Mouse (Mus musculus) lung, postnatal 0 days (tissue): ENCODE results near the gene Epc2.

Experiments
- CTCF ChIP-seq: IDR thresholded peaks from 2 replicates; pipeline ENCODE4 v1.5.1; 2016; ENCODE audit warnings: antibody characterized with exemption, mild to moderate bottlenecking
- EP300 ChIP-seq: IDR thresholded peaks from 2 replicates; pipeline ENCODE4 v1.6.1; 2016; ENCODE audit warnings: antibody characterized with exemption, mild to moderate bottlenecking, control low read depth

DNA sequence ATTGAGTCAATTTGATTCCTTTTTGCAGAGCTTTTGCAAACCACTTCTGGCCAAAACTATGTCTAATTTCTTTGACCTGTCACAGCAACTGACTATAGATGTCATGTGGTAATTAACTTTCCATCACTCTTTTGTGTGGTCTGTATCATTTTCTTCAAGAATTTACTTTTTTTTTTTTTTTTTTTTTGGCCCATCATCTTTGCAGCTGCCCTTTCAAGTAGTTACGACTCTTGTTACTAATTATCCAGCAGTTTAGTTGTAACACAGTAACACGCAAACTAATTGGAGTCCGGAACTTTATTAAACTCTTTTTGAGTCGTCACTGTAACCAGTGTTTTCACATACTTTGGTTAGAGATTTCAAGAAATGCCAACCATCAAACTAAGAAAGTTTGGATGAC, 819 bp upstream of the Epc2 start:
- TF ChIP-seq CTCF (no peak), EP300 (no peak)
